Mouse (Mus musculus): Measurements from ENCODE around the gene Usp22.
"Not testable (repeated sequence)": the region's sequence is repeated elsewhere in the genome, so short reads cannot be mapped to it uniquely, and the experiment has no call there.

Gene Usp22

GRCm38 (mm10) chr11:61146645-61147299 is 28.1 kb downstream of the Usp22 start:
- intact Hi-C loops (cut with DNase I): no loop called here

DNA sequence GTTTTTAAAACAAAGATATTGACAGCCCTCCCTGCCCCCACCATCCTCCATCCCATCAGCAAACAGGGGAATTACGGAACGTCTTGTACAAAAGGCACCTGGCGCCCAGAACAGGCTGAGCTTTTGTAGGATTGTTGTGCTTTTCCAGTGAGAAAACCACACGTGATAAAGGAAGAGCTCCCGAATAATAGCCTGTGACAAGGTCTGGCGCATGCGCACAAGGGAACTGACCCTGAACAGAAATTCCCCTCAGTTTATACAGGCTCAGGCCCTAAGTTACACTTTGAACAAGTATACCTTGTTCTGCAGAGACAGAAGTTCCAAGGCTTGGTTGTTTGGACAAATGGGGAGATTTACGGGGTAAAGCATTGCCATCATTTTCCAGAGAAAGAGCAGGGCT is 29.3 kb downstream of the Usp22 start:
- intact Hi-C loops (cut with DNase I): no loop called here

- intact Hi-C loops (cut with DNase I): loop anchor here (5.0 kb wide), 1 partner anchor 37 kb away; no protein-coding TSS in a partner anchor
Observed at GRCm38 (mm10) chr11:61143564-61144469, 31.0 kb downstream of the Usp22 start.

DNA sequence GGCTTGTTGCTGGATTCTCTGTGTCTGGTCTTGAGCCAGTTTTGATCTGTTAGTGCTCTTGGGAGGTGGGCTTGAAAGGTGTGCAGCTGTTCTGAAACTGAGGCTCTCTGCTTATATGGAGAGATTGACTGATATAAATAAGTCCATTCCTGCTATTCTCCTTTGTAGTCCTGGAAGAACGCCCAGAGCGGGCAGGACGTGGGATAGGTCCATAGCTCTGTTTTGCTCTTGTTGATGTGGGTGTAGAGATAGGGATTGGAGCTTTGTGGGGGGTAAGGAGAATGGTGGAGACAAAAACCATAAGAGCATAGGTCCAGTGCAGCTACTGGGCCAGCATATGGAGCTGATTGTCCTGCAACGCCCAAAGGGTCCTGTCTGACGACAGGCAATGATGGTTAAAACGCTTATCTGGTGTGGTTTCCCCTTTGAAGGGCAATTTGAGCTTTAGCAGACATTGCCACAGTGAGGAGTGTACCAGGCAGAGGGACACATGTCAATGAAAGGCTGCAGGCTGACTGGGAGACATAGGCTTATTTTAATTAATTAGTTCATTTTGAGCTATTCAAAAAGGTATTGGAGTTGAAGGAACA is 31.8 kb downstream of the Usp22 start:
- intact Hi-C loops (cut with DNase I): loop anchor here (5.0 kb wide), 1 partner anchor 36 kb away; no protein-coding TSS in a partner anchor

- intact Hi-C loops (cut with DNase I): loop anchor here (5.0 kb wide), 1 partner anchor 35 kb away; no protein-coding TSS in a partner anchor
Observed at GRCm38 (mm10) chr11:61142262-61142661, 32.6 kb downstream of the Usp22 start.

DNA sequence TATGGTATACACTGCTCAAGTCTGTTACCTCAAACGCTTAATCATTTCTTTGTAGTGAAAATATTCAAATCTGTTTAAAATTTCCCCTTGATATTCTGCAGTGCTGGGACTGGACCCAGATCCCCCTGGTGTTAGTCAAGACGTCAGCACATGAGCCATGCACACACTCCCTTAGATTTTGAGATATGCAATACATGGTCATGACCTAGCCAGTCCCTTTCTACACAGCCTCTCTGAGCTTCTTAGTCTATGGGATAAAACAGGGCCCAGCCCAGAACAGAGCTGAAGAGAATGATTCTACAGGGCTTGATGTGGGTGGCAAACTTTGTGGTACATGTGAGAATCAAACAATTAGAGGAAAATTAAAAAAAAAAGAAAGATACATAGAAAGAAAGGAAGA is 33.2 kb downstream of the Usp22 start:
- intact Hi-C loops (cut with DNase I): loop anchor here (5.0 kb wide), 1 partner anchor 34 kb away; no protein-coding TSS in a partner anchor

- intact Hi-C loops (cut with DNase I): no loop called here
Observed at GRCm38 (mm10) chr11:61132943-61133342, 41.9 kb downstream of the Usp22 start.

DNA sequence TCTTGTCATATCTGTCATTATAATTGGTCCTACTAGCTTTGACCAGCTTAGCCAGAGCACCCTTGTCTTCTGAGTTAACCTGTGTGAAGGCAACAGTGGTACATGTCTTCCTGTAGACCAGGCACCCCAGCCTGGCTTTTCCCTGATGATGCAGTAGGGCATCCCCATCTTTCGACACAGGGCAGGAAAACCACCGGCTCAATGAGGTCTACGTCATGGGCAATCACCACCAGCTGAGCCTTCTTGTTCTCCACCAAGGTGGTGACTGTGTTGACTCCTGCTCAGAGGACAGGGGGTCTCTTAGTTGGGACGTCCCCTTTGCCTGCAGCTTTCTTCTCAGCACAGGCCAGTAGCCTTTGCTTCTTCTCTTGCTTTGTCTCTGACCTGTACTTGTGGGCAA is 44.2 kb downstream of the Usp22 start:
- intact Hi-C loops (cut with DNase I): not testable (repeated sequence)

DNA sequence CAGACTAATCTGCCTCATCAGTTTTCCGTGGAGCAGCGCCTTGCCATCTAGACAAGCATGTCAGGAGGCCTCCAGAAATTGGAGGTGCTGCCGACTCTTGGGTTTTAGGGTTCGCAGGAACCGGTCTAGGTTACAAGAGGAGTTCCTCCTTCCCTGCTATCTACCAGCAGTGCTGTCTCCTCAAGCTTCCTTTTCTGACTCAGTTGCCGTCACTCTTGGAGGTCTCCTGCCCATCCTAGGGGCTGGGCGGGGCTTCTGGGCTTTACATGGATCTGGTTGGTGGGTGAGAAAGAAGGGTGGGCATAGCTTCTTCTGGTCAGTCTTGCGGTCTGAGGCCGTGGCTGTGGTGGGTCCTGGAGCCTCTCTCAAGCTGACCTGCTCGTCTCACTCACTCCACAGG is 45.5 kb downstream of the Usp22 start:
- intact Hi-C loops (cut with DNase I): loop anchor here (10.0 kb wide), 1 partner anchor 485 kb away; no protein-coding TSS in a partner anchor

DNA sequence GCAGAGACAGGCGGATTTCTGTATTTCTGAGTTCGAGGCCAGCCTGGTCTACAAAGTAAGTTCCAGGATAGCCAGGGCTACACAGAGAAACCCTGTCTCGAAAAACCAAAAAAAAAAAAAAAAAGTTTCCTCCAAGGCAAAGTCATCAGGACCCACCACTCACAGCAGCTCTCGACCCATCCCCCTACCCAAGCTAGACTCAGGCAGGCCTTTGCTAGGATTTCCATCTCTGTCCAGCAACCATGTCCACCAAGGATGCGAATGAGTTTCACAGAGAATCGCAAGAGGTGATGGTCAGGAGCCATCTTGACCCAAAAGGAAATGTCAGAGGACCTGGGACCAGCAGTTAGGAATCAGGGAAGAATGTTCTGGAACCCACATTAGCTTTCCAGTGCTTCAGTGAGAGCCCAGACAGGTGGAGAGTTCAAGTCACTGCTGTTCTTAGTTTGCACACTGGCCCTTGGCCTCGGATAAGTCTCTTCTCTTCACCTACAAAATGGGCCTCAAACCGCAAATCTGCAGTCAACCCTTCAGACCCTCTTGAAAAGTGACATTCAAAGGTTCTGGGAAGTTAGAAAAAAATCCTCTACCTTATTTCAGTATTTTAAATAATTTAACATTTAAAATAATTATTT is 47.3 kb downstream of the Usp22 start:
- intact Hi-C loops (cut with DNase I): loop anchor here (10.0 kb wide), 1 partner anchor 487 kb away; no protein-coding TSS in a partner anchor

DNA sequence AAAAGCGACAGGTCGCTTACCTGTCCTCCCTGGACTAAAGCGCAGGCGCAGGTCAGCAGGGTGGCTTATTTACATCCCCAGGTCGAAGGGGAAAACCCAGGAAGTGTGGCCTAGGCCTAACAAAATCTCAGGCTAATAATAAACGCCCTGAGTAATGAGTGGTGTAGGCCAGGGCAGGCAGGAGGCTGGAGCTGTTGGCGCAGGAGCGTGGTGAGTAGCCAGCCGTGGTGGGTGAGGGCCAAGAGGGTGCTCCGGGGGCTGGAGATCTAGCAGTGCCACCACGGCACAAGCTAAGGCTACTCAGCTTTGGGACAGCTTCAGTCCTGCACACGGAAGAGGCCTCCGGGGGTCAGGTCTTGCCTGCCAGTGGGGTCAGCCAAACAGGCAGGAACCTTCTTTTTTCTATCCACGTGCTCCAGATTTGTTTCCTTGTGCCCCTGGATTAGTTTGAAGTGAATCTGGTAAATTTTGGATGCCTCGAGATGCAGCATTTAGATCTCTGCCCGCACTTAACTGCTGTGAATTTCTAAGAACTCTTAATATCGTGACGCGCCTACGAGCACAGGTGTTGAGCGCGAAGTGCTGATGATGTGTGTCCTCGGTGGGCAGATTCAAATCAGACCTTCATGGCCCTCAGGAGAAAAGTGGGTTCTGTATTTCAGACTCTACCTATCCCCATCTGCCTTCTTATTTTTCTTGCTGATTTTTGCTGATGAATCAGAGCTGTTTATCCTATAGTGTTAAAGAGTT is 48.1 kb downstream of the Usp22 start, which contains the start of gene Tnfrsf13b:
Tnfrsf13b (plus strand) TSS at position 150 of the 750 bp plus-strand sequence.
- intact Hi-C loops (cut with DNase I): loop anchor here (10.0 kb wide), 1 partner anchor 488 kb away; no protein-coding TSS in a partner anchor

DNA sequence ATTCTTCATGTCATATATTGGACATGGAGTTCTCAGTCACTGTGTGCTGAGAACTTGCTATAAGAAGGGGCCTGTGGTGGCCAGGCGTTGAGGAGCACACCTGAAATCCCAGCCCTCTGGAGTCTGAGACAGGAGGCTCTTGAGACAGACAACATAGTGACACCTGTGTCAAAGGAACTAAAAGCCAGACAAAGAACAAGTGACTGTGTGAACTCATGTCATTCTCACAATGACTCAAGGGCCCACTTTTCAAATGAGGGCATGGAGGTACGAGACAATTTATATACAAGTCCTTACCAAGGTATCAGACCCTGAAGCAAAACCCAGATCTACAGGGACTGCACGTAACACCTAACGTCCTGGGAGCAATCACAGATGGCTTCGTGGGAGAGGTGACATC is 48.9 kb downstream of the Usp22 start:
- intact Hi-C loops (cut with DNase I): loop anchor here (10.0 kb wide), 1 partner anchor 489 kb away; no protein-coding TSS in a partner anchor

- intact Hi-C loops (cut with DNase I): loop anchor here (10.0 kb wide), 1 partner anchor 491 kb away; no protein-coding TSS in a partner anchor
Observed at GRCm38 (mm10) chr11:61123886-61124285, 51.0 kb downstream of the Usp22 start.

DNA sequence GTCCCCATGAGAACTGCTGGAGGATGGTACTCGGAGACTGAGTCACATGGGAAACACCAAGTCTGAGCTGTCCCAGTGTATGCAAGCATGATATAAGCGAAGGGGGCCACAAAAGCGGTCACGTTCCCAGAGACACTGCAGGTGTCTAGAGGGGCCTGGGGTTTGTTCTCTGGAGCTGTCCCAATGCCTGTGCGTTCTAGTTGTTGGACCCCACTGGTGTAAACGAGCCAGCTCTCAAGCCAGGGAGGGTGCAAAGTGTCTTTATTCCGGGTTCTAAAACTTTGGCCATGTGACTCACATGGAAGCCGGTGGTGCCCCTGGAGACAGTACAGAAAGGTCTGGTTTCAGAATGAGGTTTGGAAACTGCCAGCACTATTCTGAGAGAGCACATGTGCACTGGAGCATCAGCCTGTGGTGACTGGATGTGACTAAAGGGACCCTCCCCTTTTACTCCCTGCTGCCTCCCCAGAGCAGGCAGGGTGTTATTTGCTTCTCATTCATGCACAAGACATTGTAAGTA is 52.0 kb downstream of the Usp22 start:
- intact Hi-C loops (cut with DNase I): loop anchor here (10.0 kb wide), 1 partner anchor 492 kb away; no protein-coding TSS in a partner anchor

GRCm38 (mm10) chr11:61122283-61122768 is 52.5 kb downstream of the Usp22 start:
- intact Hi-C loops (cut with DNase I): loop anchor here (10.0 kb wide), 1 partner anchor 492 kb away; no protein-coding TSS in a partner anchor

- intact Hi-C loops (cut with DNase I): loop anchor here (10.0 kb wide), 1 partner anchor 495 kb away; no protein-coding TSS in a partner anchor
Observed at GRCm38 (mm10) chr11:61119996-61120583, 54.8 kb downstream of the Usp22 start.

- intact Hi-C loops (cut with DNase I): no loop called here
Observed at GRCm38 (mm10) chr11:61116226-61116625, 58.6 kb downstream of the Usp22 start.

GRCm38 (mm10) chr11:61112323-61112995 is 62.4 kb downstream of the Usp22 start:
- intact Hi-C loops (cut with DNase I): no loop called here

Data from adrenal gland (tissue).